Mouse (Mus musculus) lung, adult 2 months (tissue): ENCODE data around the gene Adgrf5. TPM values are rescaled to one million over a fixed set of nuclear protein-coding genes. Genes with fewer than 3 reads are reported as not detected.

Source experiments
- DNase-seq: peaks from one replicate; pipeline ENCODE4 v3.0.0; 2022
- H3K4me1 ChIP-seq: fragments of 200-500 bp; 2 replicates; pipeline ENCODE4 v1.6.1; 2011; ENCODE audit warnings: low read length; ENCODE audit not compliant: control insufficient read depth, insufficient read depth
- H3K4me3 ChIP-seq: fragments of 200-500 bp; replicated peaks from 2 replicates; pipeline ENCODE3; 2011; ENCODE audit warnings: low read depth, mild to moderate bottlenecking, control low read depth, low read length; ENCODE audit errors: extremely low read depth
- CTCF ChIP-seq: fragments of 200-500 bp; IDR thresholded peaks from 2 replicates; pipeline ENCODE4 v1.5.1; 2011; ENCODE audit warnings: mild to moderate bottlenecking, low read length, control low read depth; ENCODE audit not compliant: insufficient read depth
- POLR2A ChIP-seq: fragments of 200-500 bp; IDR thresholded peaks from 2 replicates; pipeline ENCODE4 v1.6.1; 2011; ENCODE audit warnings: low read depth, mild to moderate bottlenecking, control low read depth, low read length, borderline replicate concordance; ENCODE audit errors: extremely low read depth
- WGBS: fragments of 180-500 bp; shearing (Covaris S2); methylation state at CpG from one replicate; pipeline ENCODE4 v1.1.7; 2018; 5-methylcytosine and 5-hydroxymethylcytosine counted together
- polyA plus RNA-seq: library from polyadenylated mRNA; depleted of rRNA; stranded (reverse); fragments of >200 nt; gene quantifications from 2 replicates; pipeline ENCODE4 v1.2.3, GENCODE M21; 2012; rRNA removed

Adgrf5 gene
- 242 and 327 TPM in 2 replicates for polyA plus RNA-seq

DNA sequence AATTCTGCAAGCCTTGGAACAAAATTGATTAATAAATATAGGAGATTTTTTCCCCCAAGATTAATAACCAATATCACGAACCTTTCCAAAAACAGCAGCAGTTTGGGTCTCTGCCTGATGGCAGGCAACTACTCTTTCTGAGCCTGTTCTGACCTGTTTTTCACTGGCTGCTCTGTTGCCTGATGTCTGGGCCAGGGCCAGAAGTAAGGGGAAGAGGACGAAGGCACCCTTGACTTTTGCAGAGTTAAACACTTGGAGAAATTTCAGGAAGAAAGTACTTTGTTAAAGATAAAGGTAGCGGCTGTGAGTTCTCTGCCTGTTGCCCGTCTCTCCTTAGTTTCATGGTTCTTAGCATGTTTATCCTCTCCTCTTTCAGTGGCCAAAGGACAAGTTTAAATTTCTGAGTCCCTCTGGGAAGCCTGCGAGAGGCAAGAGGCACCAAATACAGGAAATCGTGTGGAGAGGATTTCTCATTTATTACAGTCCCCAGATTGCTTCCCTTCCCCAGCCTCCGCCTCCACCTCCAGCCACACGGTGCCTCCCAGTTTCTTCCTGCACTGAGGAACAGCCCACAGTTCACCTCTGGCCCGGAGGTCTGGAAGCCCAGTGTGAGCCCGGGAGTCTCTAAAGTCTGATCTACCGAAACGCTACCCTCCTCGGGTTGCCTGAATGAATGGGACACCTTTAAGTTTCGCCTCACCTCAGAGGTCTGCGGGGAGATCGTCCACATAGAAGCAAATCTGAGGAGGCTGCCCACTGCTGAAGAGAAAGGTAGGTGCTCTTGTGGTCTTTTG, at the start of gene Adgrf5:
TSS of gene Adgrf5 (plus strand) at position 626 of the 794 bp plus-strand sequence.
- TF ChIP-seq POLR2A (peak; percentile 74; the same call in 1 of the 2 replicates), CTCF (no peak)
- H3K4me3 ChIP-seq = peak within 1 kb of the TSS; percentile 98
- WGBS = 10% methylated on average over 16 of the region's 16 CpGs
- H3K4me1 ChIP-seq = peaks cover 5% of the 10 kb centered on the region
- DNase-seq = peak; percentile 58

DNA sequence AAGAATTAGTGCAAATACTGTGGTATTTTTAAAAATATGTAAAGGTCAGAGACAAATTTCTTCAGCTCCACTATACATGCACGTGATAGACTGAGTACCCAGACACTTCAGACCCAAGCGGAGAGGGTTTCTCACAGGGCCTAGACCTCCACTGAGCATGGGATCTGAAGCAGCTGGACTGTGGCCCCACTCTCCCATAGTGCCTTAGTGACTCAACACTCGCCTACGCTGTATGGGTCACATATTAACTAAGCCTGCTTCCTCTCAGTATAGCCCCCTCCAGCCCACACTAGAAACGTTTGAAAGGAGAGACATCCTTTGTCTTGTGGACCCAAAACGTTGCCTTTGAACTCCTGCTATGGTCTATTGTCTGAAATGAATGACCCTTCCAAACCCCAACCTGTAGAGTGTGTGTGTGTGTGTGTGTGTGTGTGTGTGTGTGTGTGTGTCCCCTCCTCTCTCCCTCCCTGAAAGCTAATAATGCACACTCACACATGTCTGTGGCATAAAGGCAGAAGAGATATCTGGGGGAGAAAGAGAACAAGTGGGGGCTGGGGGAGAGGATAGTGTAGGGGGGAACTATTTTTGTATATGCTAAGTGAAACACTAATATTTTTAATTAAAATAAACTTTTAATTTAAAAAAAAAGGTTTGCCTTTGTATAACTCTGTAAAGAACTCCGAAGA, 34.1 kb upstream of the Adgrf5 start:
- peaks cover 11% of the 10 kb centered on the region for H3K4me1 ChIP-seq
- 50% methylated on average over 7 of the region's 7 CpGs for WGBS
- TF ChIP-seq CTCF = no peak
- TF ChIP-seq POLR2A = no peak
- no peak overlapping the region for H3K4me3 ChIP-seq
- no peak for DNase-seq

DNA sequence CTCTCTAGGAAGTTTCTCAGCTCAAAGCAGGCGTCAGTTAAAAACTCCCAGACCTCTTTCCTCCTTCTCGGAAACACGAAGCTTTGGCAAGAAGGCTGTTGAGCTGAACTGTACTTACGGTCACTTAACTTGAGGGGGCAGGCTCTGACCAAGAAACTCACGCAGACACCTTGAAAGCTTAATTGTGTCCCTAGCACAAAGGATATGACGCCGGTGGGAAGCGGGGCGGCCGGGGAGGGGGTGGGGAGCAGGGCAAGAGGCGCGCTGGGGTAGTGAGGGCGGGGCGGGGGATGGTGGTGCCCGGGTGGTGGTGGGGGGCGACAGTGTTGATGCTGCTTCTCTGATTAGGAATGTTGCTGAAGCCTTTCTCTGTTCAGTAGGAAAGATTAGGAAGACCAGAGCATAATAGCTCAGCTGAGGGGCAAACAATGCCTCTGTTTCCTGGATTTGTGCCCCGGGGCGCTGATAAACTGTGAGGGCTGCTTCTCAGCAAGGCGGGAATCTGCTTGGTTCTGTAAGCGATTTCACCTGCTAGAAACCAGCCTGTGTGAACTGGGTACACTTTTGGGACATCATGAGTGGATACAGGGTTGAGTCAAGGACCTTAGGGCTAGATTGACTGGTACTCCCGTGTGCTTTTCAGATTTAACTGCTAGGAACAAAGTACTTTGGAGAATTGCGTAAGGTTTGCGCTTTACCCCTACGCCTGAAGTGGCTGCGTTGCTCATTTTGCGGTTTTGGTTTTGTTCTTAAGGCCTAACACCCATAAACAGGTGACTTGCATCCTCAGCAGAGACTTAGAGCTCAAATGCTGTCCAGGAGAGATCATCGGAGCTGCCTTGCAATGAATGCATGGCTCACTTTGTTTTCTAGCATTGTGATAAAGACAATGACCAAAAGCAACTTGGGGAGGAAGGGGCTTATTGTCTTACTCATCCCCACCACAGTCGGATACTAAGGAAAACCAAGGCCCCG, 33.2 kb upstream of the Adgrf5 start:
- 12% methylated on average over 29 of the region's 29 CpGs for WGBS
- peak; percentile 51 for DNase-seq
- peak; percentile 52 for TF ChIP-seq CTCF
- no peak for TF ChIP-seq POLR2A
- Histone ChIP-seq H3K4me3 (peak overlapping the region; percentile 21), H3K4me1 (peaks cover 14% of the 10 kb centered on the region)

DNA sequence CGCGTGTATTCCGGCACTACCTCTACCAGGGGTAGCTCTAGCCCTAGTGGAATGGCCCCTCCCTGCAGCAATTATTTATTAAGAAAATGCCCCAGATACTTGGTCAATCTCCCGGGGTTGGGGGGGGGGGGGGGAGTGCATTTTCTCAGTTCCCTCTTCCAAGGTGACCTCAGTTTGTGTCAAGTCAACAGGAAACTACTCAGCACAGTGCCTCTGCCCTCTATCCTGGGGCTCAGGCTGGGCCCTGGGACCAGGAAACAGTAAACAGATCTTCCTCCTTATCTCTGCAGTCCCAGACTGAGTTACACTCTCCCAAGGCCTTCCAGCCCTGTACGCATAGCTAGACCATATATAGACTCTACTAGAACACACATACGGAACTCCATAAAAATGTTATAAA, 32.4 kb upstream of the Adgrf5 start:
- no peak for TF ChIP-seq CTCF
- TF ChIP-seq POLR2A = no peak
- H3K4me3 ChIP-seq = no peak overlapping the region
- no peak for DNase-seq
- WGBS = 60% methylated on average over 6 of the region's 6 CpGs
- peaks cover 14% of the 10 kb centered on the region for H3K4me1 ChIP-seq

DNA sequence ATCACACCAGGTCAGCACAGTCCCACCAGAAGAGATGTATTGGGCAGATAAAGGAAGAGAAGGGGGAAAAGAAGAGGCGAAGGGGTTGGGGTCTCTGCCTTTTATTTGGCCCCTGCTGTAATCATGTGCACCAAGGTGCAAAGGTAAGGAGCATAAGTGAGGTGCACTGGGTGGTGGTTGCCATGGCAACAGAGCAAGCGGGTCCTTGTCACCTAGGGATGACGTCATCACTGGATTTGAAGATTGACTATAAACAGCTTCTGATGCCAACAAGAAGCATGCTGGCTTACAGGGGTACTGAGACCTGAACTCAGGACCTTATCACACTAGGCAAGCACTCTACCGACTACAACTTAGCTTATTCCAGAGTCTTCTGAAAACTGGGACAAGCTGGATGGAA, 31.0 kb upstream of the Adgrf5 start:
- Histone ChIP-seq H3K4me3 (no peak overlapping the region), H3K4me1 (peaks cover 20% of the 10 kb centered on the region)
- DNase-seq = no peak
- TF ChIP-seq POLR2A = no peak
- no peak for TF ChIP-seq CTCF
- 68% methylated on average over 4 of the region's 4 CpGs for WGBS

DNA sequence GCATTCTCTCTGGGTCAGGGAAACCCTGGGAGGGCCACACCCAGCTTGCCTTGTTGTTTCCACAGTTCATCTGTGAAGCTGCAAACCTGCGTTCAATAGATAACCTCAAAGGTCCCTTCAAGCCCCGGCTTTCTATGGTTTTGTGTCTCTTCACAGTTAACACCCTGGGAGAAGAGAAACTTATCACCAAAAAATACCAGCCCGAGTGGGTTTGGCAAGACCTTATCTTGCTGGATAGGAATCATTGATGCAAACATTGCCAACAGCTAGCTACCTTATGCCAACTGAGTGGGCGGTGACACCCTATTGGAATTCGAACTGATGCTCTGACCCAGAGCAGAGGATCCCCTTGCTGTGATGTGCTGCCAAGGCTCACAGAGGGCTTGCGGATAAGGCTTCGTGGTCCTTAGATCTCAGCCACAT, 30.5 kb upstream of the Adgrf5 start:
- 38% methylated on average over 7 of the region's 7 CpGs for WGBS
- Histone ChIP-seq H3K4me3 (no peak overlapping the region), H3K4me1 (peaks cover 20% of the 10 kb centered on the region)
- no peak for TF ChIP-seq POLR2A
- no peak for TF ChIP-seq CTCF
- no peak for DNase-seq

DNA sequence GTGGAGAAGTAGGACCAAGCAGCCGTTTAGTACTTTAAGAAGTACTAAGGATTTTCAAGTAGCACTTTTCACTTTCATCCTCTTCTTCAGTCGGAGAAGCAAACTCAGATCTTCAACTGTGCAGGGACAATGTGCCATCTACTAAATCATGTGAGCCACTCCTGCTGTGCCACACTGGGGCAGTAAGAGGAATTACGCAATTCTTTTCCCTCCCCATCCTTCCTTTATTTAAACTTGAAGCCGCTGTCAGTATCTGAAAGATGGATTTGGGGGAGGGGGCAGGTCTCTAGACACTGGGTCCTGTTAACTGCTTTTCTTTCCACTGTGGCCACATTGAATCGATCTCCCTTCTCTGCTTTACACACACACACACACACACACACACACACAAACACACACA, 27.6 kb upstream of the Adgrf5 start:
- no peak overlapping the region for H3K4me3 ChIP-seq
- no peak for TF ChIP-seq CTCF
- TF ChIP-seq POLR2A = no peak
- no peak for DNase-seq
- WGBS = 18% methylated on average over 5 of the region's 5 CpGs
- peaks cover 22% of the 10 kb centered on the region for H3K4me1 ChIP-seq

DNA sequence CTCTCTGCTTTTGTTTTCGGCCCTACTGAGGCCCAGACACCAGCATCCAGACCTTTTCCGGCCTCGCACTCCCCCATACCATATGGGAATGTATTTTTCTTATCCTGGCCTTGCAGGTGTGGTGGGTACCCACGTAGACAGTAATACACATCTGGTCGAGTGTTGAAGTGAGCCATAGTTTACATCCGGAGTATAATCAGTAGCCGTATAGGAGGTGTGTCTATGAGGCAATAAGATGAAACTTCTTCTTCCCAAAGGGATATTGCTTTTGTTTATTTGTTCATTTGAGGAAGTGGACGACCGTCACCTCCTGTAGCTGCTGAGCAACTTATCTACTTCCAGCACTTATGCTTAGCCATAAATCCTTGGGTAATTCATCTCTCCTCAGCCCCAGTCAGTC, 26.2 kb upstream of the Adgrf5 start:
- no peak for TF ChIP-seq CTCF
- no peak for TF ChIP-seq POLR2A
- WGBS = 43% methylated on average over 9 of the region's 9 CpGs
- Histone ChIP-seq H3K4me1 (peaks cover 28% of the 10 kb centered on the region), H3K4me3 (no peak overlapping the region)
- no peak for DNase-seq

DNA sequence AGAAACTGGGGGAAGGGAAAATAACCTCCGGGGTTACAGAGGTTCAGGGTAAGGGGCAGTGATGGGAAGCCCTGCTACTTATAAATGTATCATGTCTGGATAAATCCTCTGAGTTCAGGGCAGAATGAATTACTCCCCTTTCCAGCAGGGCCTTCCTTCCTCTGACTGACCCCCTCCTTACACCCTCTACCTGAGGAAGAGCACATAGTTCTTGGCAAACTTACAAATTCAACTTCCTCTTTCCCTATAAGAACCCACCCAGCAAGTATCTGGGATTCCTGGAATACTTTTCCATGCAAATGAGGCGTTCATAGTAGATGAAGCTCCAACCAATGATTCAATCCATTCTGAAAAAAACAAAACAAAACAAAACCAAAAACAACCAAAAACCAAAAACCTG, 22.6 kb upstream of the Adgrf5 start:
- 56% methylated on average over 2 of the region's 2 CpGs for WGBS
- H3K4me1 ChIP-seq = peaks cover 16% of the 10 kb centered on the region
- DNase-seq = no peak
- TF ChIP-seq CTCF (no peak), POLR2A (no peak)
- H3K4me3 ChIP-seq = no peak overlapping the region
